Mouse (Mus musculus) ES-E14 (cell line): ENCODE measurements around the gene Smim20. TPM values are rescaled to one million over a fixed set of nuclear protein-coding genes. Genes with fewer than 3 reads are reported as not detected.

Source experiments
- DNase-seq: peaks from one replicate; pipeline ENCODE4 v3.0.0-alpha.2; 2013; ENCODE audit warnings: low read depth, low spot score
- H3K27ac ChIP-seq: 2 replicates; pipeline ENCODE4 v1.5.1; 2012; ENCODE audit warnings: low read depth, mild to moderate bottlenecking, low read length, moderate library complexity, mixed read lengths; ENCODE audit not compliant: poor library complexity, insufficient read depth, severe bottlenecking
- H3K36me3 ChIP-seq: 2 replicates; pipeline ENCODE4 v1.6.1; 2012; ENCODE audit warnings: mild to moderate bottlenecking, low read length, moderate library complexity, mixed read lengths; ENCODE audit not compliant: control insufficient read depth, poor library complexity, insufficient read depth, severe bottlenecking
- H3K4me1 ChIP-seq, 2 experiments: fragments of 150-350 bp in 1 of 2; sonication (generic) in 1 of 2; 2 replicates each; pipeline ENCODE4 v1.6.1; 2012; ENCODE audit warnings: low read length in 2 of 2, mild to moderate bottlenecking in 1 of 2, mixed read lengths in 1 of 2; ENCODE audit not compliant: control insufficient read depth in 2 of 2, insufficient read depth in 2 of 2, poor library complexity in 1 of 2
- H3K4me3 ChIP-seq, 2 experiments: fragments of 150-350 bp in 1 of 2; sonication (generic) in 1 of 2; 2 replicates each; pipeline ENCODE4 v1.5.1; 2012; ENCODE audit warnings: low read length in 2 of 2, low read depth in 1 of 2, mild to moderate bottlenecking in 1 of 2, mixed read lengths in 1 of 2; ENCODE audit not compliant: insufficient read depth in 1 of 2, poor library complexity in 1 of 2, severe bottlenecking in 1 of 2
- H3K9ac ChIP-seq: 2 replicates; pipeline ENCODE4 v1.6.1; 2012; ENCODE audit warnings: low read depth, mild to moderate bottlenecking, low read length, mixed read lengths; ENCODE audit not compliant: poor library complexity, insufficient read depth, severe bottlenecking
- H3K9me3 ChIP-seq: fragments of 150-350 bp; sonication (generic); 2 replicates; pipeline ENCODE4 v1.6.1; 2012; ENCODE audit warnings: low read depth, mild to moderate bottlenecking, low read length; ENCODE audit not compliant: control insufficient read depth, insufficient read depth
- CHD2 ChIP-seq: IDR thresholded peaks from 2 replicates; pipeline ENCODE4 v1.6.1; 2014; ENCODE audit warnings: mild to moderate bottlenecking, low read depth, low read length, inconsistent platforms
- HCFC1 ChIP-seq: IDR thresholded peaks from 2 replicates; pipeline ENCODE4 v1.6.1; 2012; ENCODE audit warnings: low read length, inconsistent platforms, borderline replicate concordance; ENCODE audit not compliant: insufficient read depth
- MAFK ChIP-seq: IDR thresholded peaks from 2 replicates; pipeline ENCODE4 v1.6.1; 2014; ENCODE audit warnings: mild to moderate bottlenecking, low read depth, low read length, inconsistent platforms; ENCODE audit not compliant: insufficient read depth
- ZC3H11A ChIP-seq: IDR thresholded peaks from 2 replicates; pipeline ENCODE4 v1.6.1; 2012; ENCODE audit warnings: low read depth, mild to moderate bottlenecking, inconsistent platforms, low read length, borderline replicate concordance
- ZNF384 ChIP-seq: IDR thresholded peaks from 2 replicates; pipeline ENCODE4 v1.6.1; 2012; ENCODE audit warnings: low read depth, low read length, inconsistent platforms
- in situ Hi-C, 2 experiments: fragments of 600-800 bp; cut with MboI; formaldehyde crosslinking; loops; one replicate each; pipeline ENCODE4 v1.15.1; 2025; ENCODE audit warnings: low sequenced_read_pairs in 2 of 2, inconsistent platforms in 1 of 2; ENCODE audit not compliant: unreplicated experiment in 2 of 2
- total RNA-seq: library from RNA; depleted of rRNA; stranded (reverse); fragments of 300-350 nt; gene quantifications from 2 replicates; pipeline ENCODE4 v1.2.3, GENCODE M21; 2012

Smim20 gene
- total RNA-seq, 1 experiment = 36.1 TPM

DNA sequence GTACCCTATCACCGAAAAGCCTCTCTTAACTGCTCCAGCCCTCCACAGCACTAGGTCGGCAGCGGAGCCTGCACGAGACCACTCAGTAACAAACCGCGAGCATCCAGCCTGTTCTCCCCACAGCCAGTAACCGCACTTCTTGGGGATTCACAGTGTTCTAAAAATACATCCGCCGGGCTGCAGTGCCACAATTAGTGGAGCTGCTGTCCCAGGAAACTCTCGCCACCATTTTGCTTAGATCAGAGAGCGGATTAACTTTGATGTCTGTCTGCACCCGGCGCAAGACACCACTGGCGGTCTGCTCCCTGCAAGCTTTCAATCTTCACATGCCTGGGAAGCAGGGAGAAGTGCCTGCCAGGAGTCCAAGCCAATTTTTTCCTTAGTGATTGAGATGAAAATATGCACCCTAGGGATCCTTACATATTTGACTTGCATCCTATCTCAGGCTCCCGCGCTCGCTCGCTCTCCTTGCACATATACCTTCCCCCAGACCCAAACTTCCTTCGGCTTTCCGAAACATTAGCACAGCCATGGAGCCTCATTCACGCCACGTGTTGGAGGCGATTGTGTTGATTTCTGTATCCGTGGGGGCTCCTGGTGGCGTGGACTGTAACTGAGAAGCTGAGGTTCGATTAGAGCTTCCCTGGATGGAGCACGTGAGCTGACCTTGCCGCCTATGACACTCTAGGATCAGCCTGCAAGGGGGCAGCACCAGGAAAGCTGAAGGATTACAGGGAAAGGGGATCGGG is 8.7 kb upstream of the Smim20 start:
- no peak overlapping the region for H3K27ac ChIP-seq
- 0 out of 2 replicates have a peak overlapping the region, but pooled peaks have one; percentile 0 for H3K9ac ChIP-seq
- TF ChIP-seq ZC3H11A = no peak
- TF ChIP-seq CHD2 = no peak
- TF ChIP-seq MAFK = no peak
- no peak for TF ChIP-seq ZNF384
- no peak for TF ChIP-seq HCFC1
- no peak for DNase-seq
- no peaks in the 10 kb centered on the region for H3K9me3 ChIP-seq
- peak overlapping the region; percentile 8 to 14; a peak in 3 of 4 replicates for H3K4me3 ChIP-seq
- H3K36me3 ChIP-seq = no peaks in the 10 kb centered on the region
- in situ Hi-C loops = no loop called here
- peaks cover 3 to 7% of the 10 kb centered on the region in 2 experiments; a peak in 3 of 4 replicates for H3K4me1 ChIP-seq

DNA sequence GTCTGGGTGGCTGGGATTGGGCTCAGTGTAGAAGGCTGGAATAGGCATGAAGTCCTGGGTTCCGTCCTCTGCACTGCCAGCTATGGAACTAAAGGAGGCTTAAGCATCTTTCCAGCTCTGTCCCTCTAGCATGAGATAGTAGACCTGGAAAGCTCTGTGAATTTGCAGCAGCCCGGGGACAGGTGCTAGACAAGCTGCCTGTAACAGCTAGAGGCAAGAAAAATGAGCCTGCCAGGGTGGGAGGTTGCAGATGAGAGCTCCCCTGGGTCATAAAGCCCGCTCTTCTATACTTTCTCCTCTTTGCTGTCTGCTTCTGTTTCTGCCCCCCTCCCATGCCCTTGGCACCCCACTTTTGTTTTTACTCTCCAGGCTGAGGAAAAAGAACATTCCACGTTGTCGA is 7.0 kb upstream of the Smim20 start:
- no peak overlapping the region for H3K27ac ChIP-seq
- no peak for TF ChIP-seq ZC3H11A
- no peak for TF ChIP-seq ZNF384
- TF ChIP-seq HCFC1 = no peak
- no peak for TF ChIP-seq MAFK
- no peak overlapping the region for H3K4me3 ChIP-seq
- no peak for DNase-seq
- no peaks in the 10 kb centered on the region for H3K36me3 ChIP-seq
- no peak overlapping the region for H3K9ac ChIP-seq
- H3K9me3 ChIP-seq = no peaks in the 10 kb centered on the region
- H3K4me1 ChIP-seq = peaks cover 3 to 7% of the 10 kb centered on the region in 2 experiments; a peak in 3 of 4 replicates
- in situ Hi-C loops = no loop called here

DNA sequence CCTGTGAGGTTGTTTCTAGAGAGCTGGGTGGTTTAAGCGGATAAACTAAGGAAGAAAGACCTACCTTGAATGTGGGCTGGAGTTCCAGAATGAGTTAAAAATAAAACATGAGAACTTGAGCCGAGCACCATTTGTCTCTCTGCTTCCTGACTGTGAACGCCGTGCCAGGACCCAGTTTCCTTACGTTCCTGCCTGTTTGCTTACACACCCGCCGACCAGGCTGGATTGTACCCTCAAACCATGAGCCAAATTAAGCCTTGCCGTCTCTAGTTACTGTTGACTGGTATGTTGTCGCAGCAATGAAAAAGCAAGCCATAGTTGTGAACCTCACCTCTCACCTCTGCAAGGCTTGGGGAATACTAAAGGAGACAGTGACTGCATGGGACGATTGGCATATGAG is 4.9 kb upstream of the Smim20 start:
- H3K9ac ChIP-seq = no peak overlapping the region
- no peaks in the 10 kb centered on the region for H3K9me3 ChIP-seq
- no peak overlapping the region for H3K27ac ChIP-seq
- H3K4me1 ChIP-seq = peaks cover 3 to 4% of the 10 kb centered on the region in 2 experiments; a peak in 3 of 4 replicates
- no peak for DNase-seq
- no peak for TF ChIP-seq ZC3H11A
- no peak for TF ChIP-seq HCFC1
- no peak for TF ChIP-seq MAFK
- TF ChIP-seq CHD2 = no peak
- TF ChIP-seq ZNF384 = no peak
- in situ Hi-C loops = no loop called here
- H3K4me3 ChIP-seq = no peak overlapping the region
- H3K36me3 ChIP-seq = no peaks in the 10 kb centered on the region

DNA sequence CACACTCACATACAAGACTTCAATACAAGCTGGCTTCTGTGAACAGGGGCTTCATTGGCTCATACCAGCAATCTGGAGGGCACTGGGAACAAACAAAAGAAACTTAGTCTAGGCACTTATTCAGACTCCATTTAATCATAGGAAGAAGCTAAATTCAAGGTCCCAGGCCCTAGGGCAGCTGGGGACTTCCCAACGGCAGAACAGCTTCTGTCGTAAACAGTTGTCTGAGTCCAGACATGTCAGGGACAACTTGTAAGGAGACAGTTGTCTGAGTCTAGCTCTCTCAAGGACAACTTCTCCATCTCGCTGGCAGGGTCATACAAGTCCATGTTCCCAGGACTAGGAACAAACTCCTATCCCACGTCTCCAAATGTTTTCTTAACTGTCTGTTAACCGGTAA is 2.8 kb upstream of the Smim20 start:
- H3K36me3 ChIP-seq = peaks cover 2% of the 10 kb centered on the region; the same call in 1 of the 2 replicates
- no peak overlapping the region for H3K4me3 ChIP-seq
- DNase-seq = no peak
- TF ChIP-seq HCFC1 (no peak), CHD2 (no peak), MAFK (no peak), ZNF384 (no peak)
- H3K9me3 ChIP-seq = no peaks in the 10 kb centered on the region
- H3K27ac ChIP-seq = no peak overlapping the region
- in situ Hi-C loops = no loop called here
- no peak overlapping the region for H3K9ac ChIP-seq
- peaks cover 3 to 7% of the 10 kb centered on the region in 2 experiments; a peak in 2 of 4 replicates for H3K4me1 ChIP-seq

DNA sequence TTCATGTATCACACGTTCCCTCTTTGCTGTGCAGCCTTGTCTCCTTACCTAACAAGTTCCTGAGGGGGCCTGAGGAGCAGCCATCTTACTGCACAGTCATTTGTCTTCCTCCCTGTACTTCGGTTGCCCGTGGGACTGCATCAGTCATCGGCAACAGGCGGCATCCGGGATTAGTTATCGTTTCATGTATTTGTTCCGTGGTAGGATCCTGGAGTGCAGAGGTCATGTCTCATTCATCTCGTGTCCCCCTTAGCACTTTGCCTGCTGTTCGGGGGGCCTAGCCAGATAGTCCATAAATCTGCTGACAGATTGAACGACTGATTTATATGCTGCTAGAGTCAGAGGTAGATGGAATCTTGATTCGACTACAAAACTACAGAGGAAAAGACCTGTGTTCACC is 1.1 kb upstream of the Smim20 start:
- TF ChIP-seq ZC3H11A (no peak), CHD2 (no peak), MAFK (no peak), HCFC1 (no peak), ZNF384 (no peak)
- no peak overlapping the region for H3K4me3 ChIP-seq
- no peak for DNase-seq
- no peaks in the 10 kb centered on the region for H3K9me3 ChIP-seq
- H3K36me3 ChIP-seq = peaks cover 2% of the 10 kb centered on the region; the same call in 1 of the 2 replicates
- H3K27ac ChIP-seq = no peak overlapping the region
- in situ Hi-C loops = no loop called here
- no peak overlapping the region for H3K9ac ChIP-seq
- peaks cover 3 to 7% of the 10 kb centered on the region in 2 experiments; a peak in 2 of 4 replicates for H3K4me1 ChIP-seq
